Mouse (Mus musculus): ENCODE measurements around the gene 1700067P10Rik. TPM values are rescaled to one million over a fixed set of nuclear protein-coding genes. Genes with fewer than 3 reads are reported as not detected.

Gene 1700067P10Rik
- polyA plus RNA-seq (2016; fragmentation: Nextera tagmentation; extraction: Ambion mirVana), result not detected in 2 replicates

GRCm38 (mm10) chr17:48089019-48089418 lies at the start of gene 1700067P10Rik:
Gene 1700067P10Rik (plus strand): TSS chr17:48089319.
- H3K36me3 ChIP-seq, result no peaks in the 10 kb centered on the region
- H3K27ac ChIP-seq, result no peak within 1 kb of the TSS
- H3K9me3 ChIP-seq, result no peaks in the 10 kb centered on the region; the same call in 1 of the 2 replicates

DNA sequence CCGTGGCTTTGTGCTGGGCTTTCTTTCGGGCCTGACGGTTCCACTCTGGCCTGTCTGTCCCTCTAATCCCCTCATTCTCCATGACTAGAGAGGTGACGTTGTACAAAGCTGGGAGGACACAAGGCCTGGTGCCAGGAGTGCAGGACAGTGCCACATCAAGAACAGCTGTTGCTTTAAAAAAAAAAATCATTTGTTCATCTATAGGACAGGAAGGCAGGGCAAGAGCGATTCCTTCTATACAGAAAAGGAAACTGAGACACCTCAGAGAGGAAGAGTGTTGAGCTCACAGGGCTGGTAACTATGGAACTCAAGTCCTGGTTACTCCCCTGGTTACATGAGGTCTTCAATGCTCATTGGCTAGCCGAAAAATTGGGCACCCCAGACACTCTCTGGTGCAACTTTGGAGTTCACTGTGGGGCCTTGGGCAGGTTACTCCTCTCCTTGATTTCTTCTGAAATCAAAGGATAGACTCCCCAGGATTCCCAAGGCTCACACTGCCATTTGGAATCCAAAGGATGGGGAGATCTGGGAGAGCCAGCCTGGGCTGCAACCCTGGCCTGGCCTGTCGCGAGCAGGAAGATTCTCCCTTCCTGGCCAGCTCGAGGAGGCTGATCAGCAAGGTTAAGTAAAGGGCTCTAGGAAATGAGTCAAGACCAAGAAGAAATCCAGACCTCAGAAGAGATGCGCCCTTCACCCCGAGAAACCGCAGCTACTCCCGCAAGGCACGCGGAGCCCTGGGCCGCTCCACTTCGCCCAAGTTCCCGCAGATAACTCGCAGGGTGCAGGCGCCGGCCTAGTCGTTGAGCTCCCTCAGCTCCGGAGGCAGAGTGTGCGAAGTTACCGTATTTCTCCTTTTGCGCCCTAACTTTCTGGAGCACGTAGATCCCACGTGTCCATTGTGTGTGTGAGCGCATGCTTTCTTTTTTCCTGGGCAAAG lies 47.5 kb upstream of the 1700067P10Rik start:
- Histone ChIP-seq H3K4me1 (peaks cover 31% of the 10 kb centered on the region), H3K9me3 (no peaks in the 10 kb centered on the region), H3K27ac (peak overlapping the region; percentile 83), H3K4me3 (peak overlapping the region; percentile 48), H3K27me3 (ENCODE audit: insufficient read depth, poor library complexity, severe bottlenecking) (no peaks in the 10 kb centered on the region), H3K36me3 (no peaks in the 10 kb centered on the region)
- DNase-seq (ENCODE audit: low spot score), result peak; percentile 84
- 7% methylated on average over 29 of the region's 29 CpGs for WGBS

More at GRCm38 (mm10) chr17:48089019-48089418, at the start of gene 1700067P10Rik:
- no peaks in the 10 kb centered on the region for H3K4me1 ChIP-seq
- peaks cover 8% of the 10 kb centered on the region; the same call in 1 of the 2 replicates for H3K27me3 ChIP-seq (ENCODE audit: insufficient read depth, poor library complexity, severe bottlenecking)
- no peak within 1 kb of the TSS for H3K4me3 ChIP-seq
- DNase-seq (ENCODE audit: low spot score), result no peak

GRCm38 (mm10) chr17:48043154-48043880 lies 45.8 kb upstream of the 1700067P10Rik start:
- Histone ChIP-seq H3K9me3 (no peaks in the 10 kb centered on the region), H3K4me3 (no peak overlapping the region), H3K4me1 (peaks cover 28% of the 10 kb centered on the region), H3K27ac (no peak overlapping the region), H3K36me3 (no peaks in the 10 kb centered on the region), H3K27me3 (ENCODE audit: insufficient read depth, poor library complexity, severe bottlenecking) (no peaks in the 10 kb centered on the region)
- WGBS, result 74% methylated on average over 5 of the region's 5 CpGs
- DNase-seq (ENCODE audit: low spot score), result no peak

- WGBS, result 28% methylated on average over 4 of the region's 4 CpGs
Observed at GRCm38 (mm10) chr17:48045631-48046030, 43.5 kb upstream of the 1700067P10Rik start.

GRCm38 (mm10) chr17:48051638-48052337 lies 37.3 kb upstream of the 1700067P10Rik start:
- no peak overlapping the region for H3K27ac ChIP-seq
- no peaks in the 10 kb centered on the region for H3K36me3 ChIP-seq
- H3K4me3 ChIP-seq, result no peak overlapping the region
- 50% methylated on average over 5 of the region's 5 CpGs for WGBS
- H3K27me3 ChIP-seq (ENCODE audit: insufficient read depth, poor library complexity, severe bottlenecking), result peaks cover 46% of the 10 kb centered on the region
- no peaks in the 10 kb centered on the region for H3K9me3 ChIP-seq
- peaks cover 9% of the 10 kb centered on the region; the same call in 1 of the 2 replicates for H3K4me1 ChIP-seq
- DNase-seq (ENCODE audit: low spot score), result no peak

More at GRCm38 (mm10) chr17:48045631-48046030, 43.5 kb upstream of the 1700067P10Rik start:
- Histone ChIP-seq H3K36me3 (no peaks in the 10 kb centered on the region), H3K27ac (no peak overlapping the region), H3K27me3 (ENCODE audit: insufficient read depth, poor library complexity, severe bottlenecking) (peaks cover 11% of the 10 kb centered on the region), H3K9me3 (no peaks in the 10 kb centered on the region), H3K4me3 (no peak overlapping the region), H3K4me1 (peaks cover 15% of the 10 kb centered on the region)
- no peak for DNase-seq (ENCODE audit: low spot score)

- Histone ChIP-seq H3K27me3 (ENCODE audit: insufficient read depth, poor library complexity, severe bottlenecking) (peaks cover 53% of the 10 kb centered on the region), H3K4me3 (no peak overlapping the region), H3K4me1 (peaks cover 16% of the 10 kb centered on the region), H3K27ac (no peak overlapping the region), H3K9me3 (no peaks in the 10 kb centered on the region), H3K36me3 (no peaks in the 10 kb centered on the region)
- WGBS, result 73% methylated on average over 10 of the region's 10 CpGs
- DNase-seq (ENCODE audit: low spot score), result no peak
Observed at GRCm38 (mm10) chr17:48052338-48053067, 36.6 kb upstream of the 1700067P10Rik start.

- Histone ChIP-seq H3K27ac (no peak overlapping the region), H3K9me3 (no peaks in the 10 kb centered on the region), H3K27me3 (ENCODE audit: insufficient read depth, poor library complexity, severe bottlenecking) (peaks cover 63% of the 10 kb centered on the region), H3K36me3 (no peaks in the 10 kb centered on the region), H3K4me1 (peaks cover 24% of the 10 kb centered on the region), H3K4me3 (no peak overlapping the region)
- 83% methylated on average over 2 of the region's 2 CpGs for WGBS
- no peak for DNase-seq (ENCODE audit: low spot score)
Observed at GRCm38 (mm10) chr17:48053646-48054045, 35.5 kb upstream of the 1700067P10Rik start.

GRCm38 (mm10) chr17:48055076-48055816 lies 33.9 kb upstream of the 1700067P10Rik start:
- peaks cover 24% of the 10 kb centered on the region for H3K4me1 ChIP-seq
- H3K9me3 ChIP-seq, result no peaks in the 10 kb centered on the region
- H3K4me3 ChIP-seq, result no peak overlapping the region
- WGBS, result 43% methylated on average over 20 of the region's 20 CpGs
- H3K27ac ChIP-seq, result no peak overlapping the region
- no peaks in the 10 kb centered on the region for H3K36me3 ChIP-seq
- no peak for DNase-seq (ENCODE audit: low spot score)
- H3K27me3 ChIP-seq (ENCODE audit: insufficient read depth, poor library complexity, severe bottlenecking), result peaks cover 60% of the 10 kb centered on the region

GRCm38 (mm10) chr17:48057382-48057781 lies 31.7 kb upstream of the 1700067P10Rik start:
- Histone ChIP-seq H3K4me1 (peaks cover 20% of the 10 kb centered on the region), H3K27me3 (ENCODE audit: insufficient read depth, poor library complexity, severe bottlenecking) (peaks cover 50% of the 10 kb centered on the region), H3K9me3 (no peaks in the 10 kb centered on the region), H3K4me3 (peak overlapping the region; percentile 39), H3K36me3 (no peaks in the 10 kb centered on the region), H3K27ac (peak overlapping the region; percentile 29)
- WGBS, result 2% methylated on average over 12 of the region's 12 CpGs
- no peak for DNase-seq (ENCODE audit: low spot score)

GRCm38 (mm10) chr17:48064196-48064843 lies 24.8 kb upstream of the 1700067P10Rik start:
- DNase-seq (ENCODE audit: low spot score), result no peak
- Histone ChIP-seq H3K4me1 (peaks cover 20% of the 10 kb centered on the region), H3K4me3 (no peak overlapping the region), H3K9me3 (no peaks in the 10 kb centered on the region), H3K36me3 (no peaks in the 10 kb centered on the region), H3K27me3 (ENCODE audit: insufficient read depth, poor library complexity, severe bottlenecking) (peaks cover 8% of the 10 kb centered on the region), H3K27ac (no peak overlapping the region)
- WGBS, result 42% methylated on average over 10 of the region's 10 CpGs

- no peak overlapping the region for H3K4me3 ChIP-seq
- H3K27me3 ChIP-seq (ENCODE audit: insufficient read depth, poor library complexity, severe bottlenecking), result peaks cover 5% of the 10 kb centered on the region; the same call in 1 of the 2 replicates
- H3K27ac ChIP-seq, result no peak overlapping the region
- no peak for DNase-seq (ENCODE audit: low spot score)
- H3K36me3 ChIP-seq, result no peaks in the 10 kb centered on the region
- WGBS, result 29% methylated on average over 5 of the region's 5 CpGs
- H3K9me3 ChIP-seq, result no peaks in the 10 kb centered on the region
- H3K4me1 ChIP-seq, result peaks cover 20% of the 10 kb centered on the region
Observed at GRCm38 (mm10) chr17:48065081-48065501, 24.0 kb upstream of the 1700067P10Rik start.
